Mouse (Mus musculus): ENCODE data around the gene Chd2.
"Not testable (repeated sequence)": the region's sequence is repeated elsewhere in the genome, so short reads cannot be mapped to it uniquely, and the experiment has no call there.

Chd2 gene

DNA sequence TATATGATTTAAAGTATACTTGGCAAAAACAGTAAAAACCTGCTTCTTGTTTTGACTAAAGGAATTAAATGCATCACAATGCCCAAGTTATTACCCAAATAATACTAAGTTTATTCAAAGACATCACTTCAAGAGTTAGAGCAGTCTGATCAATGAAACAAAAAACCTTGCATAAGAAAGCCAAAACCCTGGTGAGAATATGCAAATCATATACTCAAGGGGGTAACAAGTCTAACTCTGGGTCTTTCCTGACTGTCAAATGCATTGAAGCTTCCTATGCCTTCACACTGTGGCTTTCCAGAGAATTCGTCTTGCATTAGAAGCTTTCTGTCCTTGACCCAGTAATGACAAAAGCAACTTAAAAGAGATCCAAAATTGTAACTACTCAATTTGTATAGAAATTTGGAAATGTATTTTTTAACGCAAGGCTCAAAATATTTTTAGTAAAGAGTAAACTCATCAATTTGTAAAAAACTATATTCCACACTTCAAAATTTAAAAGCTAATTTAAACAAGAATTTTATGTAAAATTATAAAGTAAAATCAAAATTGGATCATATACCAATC lies 2.4 kb downstream of the Chd2 start:
- DNase-seq: no peak

GRCm38 (mm10) chr7:73538424-73539079 lies 3.1 kb downstream of the Chd2 start:
- no peak for DNase-seq

DNA sequence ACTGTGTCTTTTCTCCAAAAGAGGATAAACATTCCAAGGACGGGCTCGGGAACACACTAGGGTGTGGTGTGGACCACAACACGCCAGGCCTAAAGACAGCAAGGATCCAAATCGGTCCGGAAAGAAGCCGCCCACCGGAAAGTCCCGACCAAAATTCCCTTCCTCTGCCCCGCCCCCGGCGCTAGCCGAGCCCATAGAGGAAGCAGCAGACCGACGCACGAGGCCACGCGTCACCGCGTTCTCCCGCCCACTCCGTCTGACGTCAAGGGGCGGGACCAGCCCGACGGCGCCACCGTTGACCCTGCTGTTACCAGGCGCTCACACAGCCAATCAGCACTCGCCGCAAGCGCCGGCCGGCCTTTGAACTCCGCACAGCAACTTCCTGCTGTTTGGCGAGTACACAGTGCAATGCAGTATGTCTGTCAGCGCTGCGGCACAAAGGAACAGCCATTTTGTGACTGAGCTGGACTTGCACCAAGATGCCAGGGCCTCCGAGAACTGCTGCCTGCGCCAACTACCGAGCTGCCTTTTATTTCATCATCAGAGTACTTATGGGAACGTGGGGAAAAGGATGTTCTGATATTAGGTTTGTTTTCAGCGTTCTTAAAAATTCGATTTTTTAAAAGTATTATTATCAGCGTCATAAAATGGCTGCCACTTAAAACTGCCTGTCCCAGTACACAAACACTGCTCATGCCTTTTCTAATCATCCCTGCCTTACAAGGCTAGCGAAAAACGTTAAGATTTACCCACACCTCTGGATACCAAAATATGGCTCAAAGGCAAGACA lies 3.8 kb downstream of the Chd2 start:
- peak; percentile 100 for DNase-seq

GRCm38 (mm10) chr7:73537228-73537627 lies 4.4 kb downstream of the Chd2 start:
- DNase-seq: no peak

DNA sequence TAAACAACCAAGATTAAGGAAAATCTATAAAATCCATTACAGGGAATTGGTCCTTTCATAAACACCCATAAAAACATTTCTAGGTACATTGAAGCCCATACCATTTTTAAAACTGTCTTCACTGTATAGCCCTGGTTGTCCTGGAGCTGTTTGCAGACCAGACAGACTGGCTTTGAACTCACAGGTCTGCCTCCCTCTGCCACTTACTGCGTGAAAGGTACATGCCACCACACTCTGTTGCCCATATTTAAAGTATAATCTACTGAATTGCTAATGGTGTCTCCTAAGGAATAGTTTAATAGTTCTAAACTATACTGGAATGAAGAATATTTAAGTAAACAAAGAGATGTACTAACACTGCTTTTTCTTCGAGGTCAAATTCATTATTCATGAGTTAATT lies 5.1 kb downstream of the Chd2 start:
- no peak for DNase-seq

GRCm38 (mm10) chr7:73535861-73536200 lies 5.8 kb downstream of the Chd2 start:
- no peak for DNase-seq

DNA sequence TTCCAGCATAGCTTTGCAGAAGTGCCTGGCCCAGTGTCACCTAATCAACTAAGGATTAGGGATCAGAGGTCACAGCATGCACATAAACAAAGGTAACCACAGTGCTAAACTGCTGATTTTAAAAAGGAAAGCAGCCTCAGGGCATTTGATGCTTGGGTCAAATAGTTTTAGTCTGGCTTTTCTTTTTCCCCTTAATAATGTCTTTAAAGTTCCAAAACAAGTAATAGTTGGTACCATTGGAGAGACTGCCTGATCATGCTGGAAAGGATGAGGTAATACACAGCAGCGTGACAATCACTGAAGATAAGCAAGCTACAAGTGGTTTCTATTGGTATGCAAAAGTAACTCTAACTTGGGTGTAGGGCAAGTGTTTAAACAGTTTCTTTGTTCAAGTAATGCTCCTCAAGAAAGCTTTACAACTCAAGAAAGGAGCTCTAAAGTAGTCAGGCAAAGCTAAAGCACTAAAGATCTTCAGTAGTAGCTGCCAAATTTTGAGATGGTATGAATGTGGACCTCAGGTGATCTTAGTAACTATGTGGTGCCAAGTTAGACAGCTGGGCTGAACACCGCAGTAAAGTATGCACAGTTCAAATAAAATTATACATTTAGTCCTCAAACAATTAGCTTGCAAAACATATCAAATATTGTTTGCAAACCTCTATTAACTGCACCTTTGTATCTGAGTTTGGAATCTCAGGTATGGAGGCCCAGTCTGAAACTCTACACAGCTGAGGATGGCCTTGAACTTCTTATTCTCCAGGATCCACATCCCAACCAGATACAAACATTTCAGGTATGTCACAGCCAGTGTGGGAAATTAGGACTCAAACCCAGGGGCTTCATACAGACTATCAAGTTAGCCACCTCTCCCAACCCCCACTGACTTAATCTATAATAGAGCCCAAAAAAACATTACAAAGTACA lies 6.4 kb downstream of the Chd2 start:
- DNase-seq: no peak

- no peak for DNase-seq
These were observed 8.2 kb downstream of the Chd2 start for GRCm38 (mm10) chr7:73533457-73533856.

DNA sequence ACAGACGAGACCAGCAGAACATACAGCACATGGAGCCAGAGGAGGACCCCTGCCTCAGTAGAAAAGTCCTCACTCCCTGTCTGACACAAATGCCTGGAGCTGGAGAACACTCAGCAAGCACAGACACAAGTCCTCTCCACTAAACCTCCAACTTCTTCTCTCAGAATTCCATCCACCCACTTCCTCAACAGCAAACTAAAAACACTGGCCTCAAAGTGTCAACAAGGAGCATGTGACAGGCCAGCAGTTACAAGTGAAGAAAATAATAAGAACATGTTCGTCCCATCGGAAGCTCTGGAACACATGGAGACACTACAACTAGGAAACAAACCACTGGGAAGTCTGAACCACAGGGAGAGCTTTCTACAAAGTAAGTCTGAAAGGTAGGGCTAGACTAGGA lies 8.7 kb downstream of the Chd2 start:
- DNase-seq: no peak

GRCm38 (mm10) chr7:73532139-73532538 lies 9.5 kb downstream of the Chd2 start:
- DNase-seq: no peak

DNA sequence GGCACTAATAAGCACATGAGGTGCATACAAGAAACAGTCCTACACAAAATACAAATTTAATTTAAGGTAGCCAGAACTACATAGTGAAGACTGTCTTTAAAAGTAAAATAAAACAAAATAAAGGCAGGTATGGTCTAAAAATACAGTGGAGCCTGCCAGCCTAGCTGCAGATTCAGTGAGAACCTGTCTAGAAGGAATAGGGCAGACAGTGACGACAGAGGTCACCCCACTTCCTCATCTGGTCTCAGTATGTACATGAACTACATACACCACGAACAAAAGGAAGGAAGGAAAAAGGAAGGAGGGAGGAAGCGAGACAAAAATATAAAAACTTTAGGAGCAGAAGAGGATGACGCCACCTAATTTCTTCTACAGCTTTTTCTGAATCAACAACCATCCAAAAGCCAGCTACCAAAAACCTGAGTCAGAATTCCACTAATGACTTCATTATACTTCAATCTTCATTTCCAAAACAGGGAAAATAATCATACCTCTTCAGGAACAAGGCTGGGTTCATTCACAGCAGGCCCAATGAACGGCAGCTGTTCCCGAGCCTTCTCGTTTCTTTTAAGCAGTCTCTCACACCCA lies 10.0 kb downstream of the Chd2 start:
- DNase-seq: no peak

GRCm38 (mm10) chr7:73530846-73531245 lies 10.8 kb downstream of the Chd2 start:
- no peak for DNase-seq

- no peak for DNase-seq
These were observed 11.5 kb downstream of the Chd2 start for GRCm38 (mm10) chr7:73530164-73530563.

GRCm38 (mm10) chr7:73529261-73529660 lies 12.4 kb downstream of the Chd2 start:
- no peak for DNase-seq

- not testable (repeated sequence) for DNase-seq
These were observed 13.2 kb downstream of the Chd2 start for GRCm38 (mm10) chr7:73528377-73528894.

- no peak for DNase-seq
These were observed 14.4 kb downstream of the Chd2 start for GRCm38 (mm10) chr7:73527225-73527624.

- peak in 1 of 2 experiments; percentile 38 for DNase-seq
These were observed 17.1 kb downstream of the Chd2 start for GRCm38 (mm10) chr7:73524454-73524952.

DNA sequence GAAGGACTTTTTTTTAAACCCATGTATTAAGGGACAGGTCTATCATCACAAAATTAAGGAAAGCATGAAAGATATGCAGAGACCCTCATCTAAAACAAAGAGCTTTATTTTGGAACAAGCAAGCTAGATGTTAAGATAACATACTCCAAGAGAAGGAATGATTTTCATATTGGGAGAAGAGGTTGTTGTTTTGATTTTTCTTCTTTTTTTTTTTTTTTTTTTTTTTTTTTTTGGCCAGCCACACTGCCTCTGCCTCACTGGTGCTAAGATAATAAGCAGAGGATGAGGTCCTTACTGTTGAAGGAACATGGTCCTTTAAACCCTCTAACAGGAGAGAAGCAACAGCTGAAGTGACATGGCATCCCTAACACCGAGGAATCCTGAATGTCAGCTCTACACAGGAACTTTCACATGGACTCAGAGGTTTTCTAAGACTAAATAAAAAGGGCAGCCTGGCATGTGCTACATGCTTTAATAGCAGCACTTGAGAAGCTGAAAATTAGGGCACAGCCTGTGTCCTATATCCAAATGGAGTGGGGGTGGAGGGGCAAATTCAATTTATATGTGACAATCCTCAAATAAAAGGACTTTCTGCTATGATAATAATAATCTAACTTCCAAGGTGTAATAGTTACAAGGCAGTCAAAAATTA lies 17.9 kb downstream of the Chd2 start:
- no peak for DNase-seq

DNA sequence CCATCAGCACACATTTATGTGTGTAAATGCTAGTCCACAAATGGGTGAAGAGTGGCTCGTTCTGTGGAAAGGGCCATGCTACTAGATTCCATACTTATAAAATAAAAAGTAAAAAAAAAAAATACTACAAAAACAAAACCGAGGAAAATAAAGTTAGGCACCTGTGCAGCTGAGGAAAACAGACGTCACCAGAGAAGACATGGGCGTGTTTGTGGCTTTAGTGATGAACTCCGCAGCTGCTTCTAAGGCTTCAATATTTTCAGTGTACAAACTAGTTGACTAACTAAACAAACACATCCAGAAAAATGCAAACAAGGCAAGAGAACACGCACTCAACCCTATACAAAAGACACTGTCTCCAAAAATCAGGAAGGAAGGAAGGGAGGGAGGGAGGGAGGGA lies 18.4 kb downstream of the Chd2 start:
- DNase-seq: peak in 1 of 2 experiments; percentile 40

DNA sequence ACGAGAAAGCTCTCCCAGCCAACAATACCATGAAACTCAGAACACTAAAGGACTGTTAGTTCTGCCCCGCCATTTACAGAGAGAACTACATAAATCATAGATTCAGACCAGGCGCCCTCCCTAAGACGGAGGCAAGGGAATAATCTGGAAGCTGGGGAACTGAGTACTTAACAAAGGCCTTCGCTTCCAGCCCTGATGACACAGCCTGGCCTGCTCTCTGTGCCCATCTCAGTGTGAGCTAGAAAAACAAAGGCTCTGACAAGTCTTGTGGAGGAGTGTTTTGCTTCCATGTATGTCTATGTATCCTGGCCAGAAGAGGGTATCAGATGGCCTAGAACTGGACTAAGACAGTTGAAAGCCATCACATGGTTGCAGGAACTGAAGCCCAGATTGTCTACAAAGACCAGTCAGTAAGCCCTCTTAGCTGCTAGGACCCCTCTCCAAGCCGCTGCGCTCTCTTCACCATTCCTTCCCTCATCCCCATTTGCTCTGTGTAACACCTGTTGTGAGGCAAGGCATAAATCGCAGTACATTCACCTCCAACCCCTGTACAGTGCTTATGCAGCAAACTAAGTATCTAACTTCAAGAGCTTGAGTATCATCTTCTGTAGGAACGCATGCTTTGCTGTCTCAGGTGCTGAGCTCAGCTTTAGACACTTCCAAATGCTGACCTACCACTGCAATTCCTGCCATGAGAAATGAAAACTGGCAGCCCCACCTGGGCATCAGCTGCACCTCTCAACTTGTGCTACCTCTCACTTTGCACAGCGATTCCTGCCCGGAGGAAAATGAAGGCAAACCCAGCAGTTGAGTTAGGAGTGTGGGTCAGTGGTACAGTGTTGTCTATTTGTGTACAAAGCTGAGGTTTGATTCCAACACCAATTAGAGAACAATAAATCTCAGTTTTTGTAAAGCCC lies 20.1 kb downstream of the Chd2 start:
- DNase-seq: no peak

GRCm38 (mm10) chr7:73520231-73520630 lies 21.4 kb downstream of the Chd2 start:
- no peak for DNase-seq
